Mouse (Mus musculus) embryonic facial prominence, embryonic 11.5 days (tissue): ENCODE measurements around the gene Nos1ap. TPM values are rescaled to one million over a fixed set of nuclear protein-coding genes. Genes with fewer than 3 reads are reported as not detected.

Experiments used
- ATAC-seq: fragments of 200-750 bp; cut with Nextera tagmentation; replicated peaks from 2 replicates; pipeline ENCODE4 v1.8.0; 2017; ENCODE audit warnings: low read depth; ENCODE audit not compliant: insufficient number of reproducible peaks, low FRiP score, low TSS enrichment
- DNase-seq: peaks from one replicate; pipeline ENCODE4 v3.0.0-alpha.2; 2015; ENCODE audit warnings: low spot score
- H3K27ac ChIP-seq: fragments of 300-500 bp; sonication (generic); replicated peaks from 2 replicates; pipeline ENCODE4 v1.5.1; 2014; ENCODE audit warnings: mild to moderate bottlenecking, low read depth, low read length, control low read depth
- H3K27me3 ChIP-seq: fragments of 300-500 bp; sonication (generic); 2 replicates; pipeline ENCODE4 v1.6.1; 2014; ENCODE audit warnings: mild to moderate bottlenecking, low read length, moderate library complexity, mixed read lengths; ENCODE audit not compliant: control insufficient read depth, insufficient read depth
- H3K36me3 ChIP-seq: fragments of 300-500 bp; sonication (generic); replicated peaks from 2 replicates; pipeline ENCODE4 v1.6.1; 2014; ENCODE audit warnings: low read depth, mild to moderate bottlenecking, low read length, moderate library complexity, mixed read lengths; ENCODE audit not compliant: control insufficient read depth, insufficient read depth
- H3K4me1 ChIP-seq: fragments of 300-500 bp; sonication (generic); 2 replicates; pipeline ENCODE4 v1.6.1; 2014; ENCODE audit warnings: low read length, mixed read lengths; ENCODE audit not compliant: control insufficient read depth, insufficient read depth
- H3K4me2 ChIP-seq: fragments of 300-500 bp; sonication (generic); 2 replicates; pipeline ENCODE4 v1.6.1; 2014; ENCODE audit warnings: low read depth, mild to moderate bottlenecking, control low read depth, low read length, moderate library complexity
- H3K4me3 ChIP-seq: fragments of 300-500 bp; sonication (generic); 2 replicates; pipeline ENCODE4 v1.5.1; 2014; ENCODE audit warnings: low read depth, low read length, control low read depth
- H3K9ac ChIP-seq: fragments of 300-500 bp; sonication (generic); replicated peaks from 2 replicates; pipeline ENCODE4 v1.6.1; 2014; ENCODE audit warnings: mild to moderate bottlenecking, control low read depth, low read length
- H3K9me3 ChIP-seq: fragments of 300-500 bp; sonication (generic); replicated peaks from 2 replicates; pipeline ENCODE4 v1.6.1; 2016; ENCODE audit warnings: mild to moderate bottlenecking, low read length, inconsistent platforms, mixed read lengths; ENCODE audit not compliant: control insufficient read depth
- WGBS: fragments of 180-500 bp; shearing (Covaris S2); extraction: QIAGEN DNeasy Blood & Tissue Kit; methylation state at CpG from one replicate; pipeline ENCODE4 v1.1.7; 2014; 5-methylcytosine and 5-hydroxymethylcytosine counted together
- polyA plus RNA-seq: library from polyadenylated mRNA; unstranded; fragments of >200 nt; fragmentation: Nextera tagmentation; extraction: Ambion mirVana; gene quantifications from 2 replicates; pipeline ENCODE4 v1.2.1, GENCODE M21; 2014

Nos1ap gene
- polyA plus RNA-seq, 1 experiment from 2014 or later = 5.1 TPM

DNA sequence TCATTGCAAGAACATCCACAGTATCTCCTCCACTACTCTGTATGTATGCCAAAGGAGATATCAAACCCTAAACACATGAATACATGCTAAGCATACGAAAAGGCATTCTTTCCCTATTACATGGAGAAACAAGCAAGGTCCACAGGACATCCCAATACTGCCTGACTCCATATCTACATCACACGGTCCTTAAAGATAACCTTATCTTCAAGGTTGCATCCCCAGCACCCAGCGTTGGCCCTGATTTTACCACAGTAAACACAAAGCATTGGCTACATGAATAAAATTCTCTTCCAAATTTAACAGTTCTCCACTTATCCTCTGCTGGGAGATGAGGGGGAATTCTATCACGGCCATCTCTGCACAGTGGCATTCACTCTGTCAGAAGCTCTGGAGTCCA lies 22.7 kb downstream of the Nos1ap start:
- Histone ChIP-seq H3K27me3 (no peaks in the 10 kb centered on the region), H3K36me3 (no peaks in the 10 kb centered on the region), H3K4me2 (no peak overlapping the region), H3K9ac (no peak overlapping the region), H3K9me3 (no peaks in the 10 kb centered on the region), H3K4me1 (no peaks in the 10 kb centered on the region), H3K4me3 (no peak overlapping the region), H3K27ac (no peak overlapping the region)
- WGBS = 87% methylated on average over 4 of the region's 4 CpGs
- DNase-seq = no peak
- ATAC-seq = no peak

DNA sequence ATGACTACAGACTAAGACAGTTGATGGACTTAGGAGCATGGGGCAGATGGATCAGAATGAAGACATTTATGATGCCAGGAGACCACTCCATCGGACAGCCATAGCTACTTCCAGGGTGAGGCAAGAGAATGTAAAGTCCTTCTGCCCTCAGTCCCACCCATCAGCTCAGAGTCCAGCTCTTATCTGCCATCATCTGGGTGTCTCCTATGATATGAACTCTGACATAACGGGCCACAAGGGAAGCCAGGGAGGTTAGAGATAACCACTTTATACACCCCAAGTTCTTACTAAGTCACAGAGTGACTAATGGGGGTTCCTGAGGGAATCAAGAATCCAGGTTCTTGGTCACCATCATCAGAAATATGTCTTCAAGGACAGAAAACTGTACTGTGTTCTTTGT lies 23.1 kb downstream of the Nos1ap start:
- H3K27me3 ChIP-seq = no peaks in the 10 kb centered on the region
- H3K27ac ChIP-seq = no peak overlapping the region
- DNase-seq (no peak), ATAC-seq (no peak)
- no peak overlapping the region for H3K4me2 ChIP-seq
- H3K4me1 ChIP-seq = no peaks in the 10 kb centered on the region
- H3K36me3 ChIP-seq = no peaks in the 10 kb centered on the region
- 92% methylated on average over 2 of the region's 2 CpGs for WGBS
- no peak overlapping the region for H3K9ac ChIP-seq
- no peaks in the 10 kb centered on the region for H3K9me3 ChIP-seq
- no peak overlapping the region for H3K4me3 ChIP-seq

DNA sequence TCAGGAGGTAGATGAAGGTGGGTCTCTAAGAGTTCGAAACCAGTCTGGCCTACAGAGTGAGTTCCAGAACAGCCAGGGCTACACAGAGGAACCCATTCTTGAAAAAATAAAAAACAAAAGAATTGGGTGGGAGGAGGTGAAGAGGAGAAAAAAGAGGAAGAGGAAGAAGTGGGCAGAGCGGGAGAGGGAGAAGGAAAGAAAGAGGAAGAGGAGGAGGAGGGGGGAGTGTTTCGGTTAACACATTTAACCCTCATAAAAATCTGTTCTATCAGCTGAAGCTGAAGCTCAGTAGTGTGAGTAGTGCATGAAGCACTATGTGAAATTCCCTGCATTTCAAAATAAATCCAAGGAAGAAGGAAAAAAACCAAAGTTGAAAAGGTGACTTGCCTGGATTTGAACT lies 24.7 kb downstream of the Nos1ap start:
- no peak overlapping the region for H3K4me2 ChIP-seq
- H3K27ac ChIP-seq = no peak overlapping the region
- no peaks in the 10 kb centered on the region for H3K4me1 ChIP-seq
- no peak overlapping the region for H3K9ac ChIP-seq
- DNase-seq (no peak), ATAC-seq (no peak)
- no peak overlapping the region for H3K4me3 ChIP-seq
- no peaks in the 10 kb centered on the region for H3K27me3 ChIP-seq
- no peaks in the 10 kb centered on the region for H3K9me3 ChIP-seq
- H3K36me3 ChIP-seq = no peaks in the 10 kb centered on the region
- 85% methylated on average over 3 of the region's 3 CpGs for WGBS

GRCm38 (mm10) chr1:170562431-170562830 lies 27.2 kb downstream of the Nos1ap start:
- 84% methylated on average over 1 of the region's 1 CpGs for WGBS
- no peaks in the 10 kb centered on the region for H3K9me3 ChIP-seq
- no peak for ATAC-seq

DNA sequence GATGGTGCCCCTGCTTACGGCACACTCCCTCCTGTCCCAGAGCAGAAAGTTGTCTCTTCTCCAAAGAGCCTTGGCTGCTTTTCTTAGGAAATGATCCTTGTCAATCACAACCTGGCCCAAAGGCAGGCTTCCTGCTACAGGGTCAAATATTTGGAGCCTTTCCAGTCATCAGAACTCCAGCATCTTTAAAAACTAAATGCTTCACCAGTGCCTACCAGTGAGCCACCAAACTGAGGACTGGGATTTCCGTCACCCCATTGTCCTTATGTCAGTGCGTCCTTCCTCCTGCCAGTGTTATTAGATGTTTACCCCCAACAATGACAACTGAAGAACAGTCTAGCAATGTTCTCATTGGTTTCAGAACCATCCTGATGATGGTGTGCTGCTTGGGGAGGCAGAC lies 28.9 kb downstream of the Nos1ap start:
- DNase-seq (no peak), ATAC-seq (no peak)
- no peak overlapping the region for H3K4me2 ChIP-seq
- no peaks in the 10 kb centered on the region for H3K9me3 ChIP-seq
- H3K27ac ChIP-seq = no peak overlapping the region
- H3K27me3 ChIP-seq = no peaks in the 10 kb centered on the region
- H3K36me3 ChIP-seq = no peaks in the 10 kb centered on the region
- 79% methylated on average over 3 of the region's 3 CpGs for WGBS
- H3K9ac ChIP-seq = no peak overlapping the region
- H3K4me1 ChIP-seq = no peaks in the 10 kb centered on the region
- no peak overlapping the region for H3K4me3 ChIP-seq

More at GRCm38 (mm10) chr1:170562431-170562830, 27.2 kb downstream of the Nos1ap start:
- Histone ChIP-seq H3K27ac (no peak overlapping the region), H3K9ac (no peak overlapping the region), H3K4me3 (no peak overlapping the region), H3K36me3 (no peaks in the 10 kb centered on the region), H3K4me2 (no peak overlapping the region), H3K4me1 (no peaks in the 10 kb centered on the region), H3K27me3 (no peaks in the 10 kb centered on the region)
- no peak for DNase-seq

DNA sequence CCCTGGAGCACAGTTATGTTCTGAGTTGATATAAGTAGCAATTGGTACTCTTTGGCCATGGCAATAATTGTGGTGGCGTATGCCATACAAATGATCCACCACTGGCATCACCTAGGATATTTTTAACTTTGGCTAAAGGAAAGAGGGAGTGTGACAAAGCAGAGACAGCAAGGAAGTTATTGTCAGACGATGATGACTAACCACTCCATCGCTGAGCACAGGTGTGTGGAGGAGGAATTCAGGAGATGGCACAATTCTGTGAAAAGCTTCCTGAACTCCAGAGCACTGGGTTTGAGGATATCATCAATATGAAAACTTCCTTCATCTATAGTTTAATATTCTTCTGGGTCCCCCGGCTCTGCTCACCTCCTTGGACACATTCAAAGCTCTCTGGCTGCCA lies 31.7 kb downstream of the Nos1ap start:
- H3K36me3 ChIP-seq = no peaks in the 10 kb centered on the region
- no peaks in the 10 kb centered on the region for H3K27me3 ChIP-seq
- no peak overlapping the region for H3K4me2 ChIP-seq
- H3K27ac ChIP-seq = no peak overlapping the region
- WGBS = 95% methylated on average over 4 of the region's 4 CpGs
- no peaks in the 10 kb centered on the region for H3K4me1 ChIP-seq
- no peak for ATAC-seq
- no peak overlapping the region for H3K4me3 ChIP-seq
- H3K9me3 ChIP-seq = no peaks in the 10 kb centered on the region
- no peak for DNase-seq
- no peak overlapping the region for H3K9ac ChIP-seq

DNA sequence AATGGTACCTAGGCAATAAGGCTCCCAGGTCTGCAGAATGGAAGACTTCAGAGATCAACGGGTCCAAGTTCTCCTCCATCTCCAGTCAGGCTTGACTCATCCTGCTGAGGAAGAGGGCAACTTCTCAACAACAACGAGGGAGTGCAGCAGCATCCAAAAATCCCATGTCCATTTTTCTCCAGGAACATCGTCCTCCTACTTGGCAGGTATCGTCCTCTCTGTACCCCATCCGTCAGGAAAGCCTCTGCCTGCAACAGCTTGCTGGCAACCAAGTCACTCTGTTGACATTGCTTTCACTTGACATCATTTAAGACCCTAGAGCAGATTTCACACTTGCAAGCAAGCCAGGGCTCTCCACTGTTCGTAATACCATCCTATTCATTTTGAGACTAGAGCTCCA lies 33.0 kb downstream of the Nos1ap start:
- H3K27me3 ChIP-seq = no peaks in the 10 kb centered on the region
- H3K27ac ChIP-seq = no peak overlapping the region
- no peak for DNase-seq
- H3K9me3 ChIP-seq = no peaks in the 10 kb centered on the region
- no peaks in the 10 kb centered on the region for H3K36me3 ChIP-seq
- no peak overlapping the region for H3K4me3 ChIP-seq
- 94% methylated on average over 6 of the region's 6 CpGs for WGBS
- H3K9ac ChIP-seq = no peak overlapping the region
- H3K4me1 ChIP-seq = no peaks in the 10 kb centered on the region
- no peak for ATAC-seq
- H3K4me2 ChIP-seq = no peak overlapping the region

- WGBS = 84% methylated on average over 3 of the region's 3 CpGs
- no peak overlapping the region for H3K4me3 ChIP-seq
- H3K27me3 ChIP-seq = no peaks in the 10 kb centered on the region
- H3K4me1 ChIP-seq = no peaks in the 10 kb centered on the region
- H3K9ac ChIP-seq = no peak overlapping the region
- H3K9me3 ChIP-seq = no peaks in the 10 kb centered on the region
- DNase-seq (no peak), ATAC-seq (no peak)
- H3K27ac ChIP-seq = no peak overlapping the region
- no peaks in the 10 kb centered on the region for H3K36me3 ChIP-seq
- no peak overlapping the region for H3K4me2 ChIP-seq
These were observed 34.7 kb downstream of the Nos1ap start for GRCm38 (mm10) chr1:170554939-170555293.
